In genomic region chr12:65502045-65502444, GRCm38 (mm10) we compare ENCODE assay signal across 17 mouse cellular contexts.
"Had no signal": no experiment of that assay in that cellular context is flagged by ENCODE, and none has a peak within 500 bp of the region (broad histone marks: within the 10 kb centered on the region; RNA-seq: fewer than 3 reads in every experiment).

No protein-coding gene starts in this region.

- H3K27me3 ChIP-seq: lung, embryonic 15.5 days; midbrain, embryonic 12.5 days; neural tube, embryonic 13.5 days; neural tube, embryonic 15.5 days; stomach, embryonic 15.5 days had no signal

- H3K27ac ChIP-seq: liver, embryonic 14.5 days; lung, embryonic 15.5 days; midbrain, embryonic 10.5 days; midbrain, embryonic 12.5 days; neural tube, embryonic 13.5 days; neural tube, embryonic 15.5 days; stomach, embryonic 15.5 days; stomach, postnatal 0 days had no signal

- DNase-seq: lung, postnatal 10 days; lung, postnatal 4 days; midbrain, embryonic 14.5 days; right cerebral cortex, postnatal 14 days; thymus, adult 2 months; thymus, postnatal 25 days; thymus, postnatal 4 days had no signal

- ATAC-seq: midbrain, embryonic 16.5 days had no signal

- H3K4me1 ChIP-seq: lung, embryonic 15.5 days; midbrain, embryonic 10.5 days; midbrain, embryonic 12.5 days; neural tube, embryonic 15.5 days; stomach, embryonic 15.5 days had no signal

- H3K9ac ChIP-seq: liver, embryonic 14.5 days; lung, embryonic 15.5 days; midbrain, embryonic 12.5 days; neural tube, embryonic 13.5 days; neural tube, embryonic 15.5 days; stomach, embryonic 15.5 days had no signal

- H3K4me2 ChIP-seq: lung, embryonic 15.5 days; midbrain, embryonic 12.5 days; neural tube, embryonic 13.5 days; neural tube, embryonic 15.5 days; stomach, embryonic 15.5 days had no signal

- H3K36me3 ChIP-seq: lung, embryonic 15.5 days; midbrain, embryonic 10.5 days; midbrain, embryonic 12.5 days; neural tube, embryonic 13.5 days; neural tube, embryonic 15.5 days; stomach, embryonic 15.5 days had no signal

- H3K9me3 ChIP-seq: lung, embryonic 15.5 days; midbrain, embryonic 10.5 days; midbrain, embryonic 12.5 days; neural tube, embryonic 13.5 days; neural tube, embryonic 15.5 days; stomach, embryonic 15.5 days had no signal

- H3K4me3 ChIP-seq: lung, embryonic 15.5 days; midbrain, embryonic 10.5 days; midbrain, embryonic 12.5 days; myocyte; neural tube, embryonic 13.5 days; neural tube, embryonic 15.5 days; stomach, embryonic 15.5 days had no signal
